Mouse (Mus musculus) spleen, adult 2 months (tissue): ENCODE measurements around the gene Bicc1.

Source experiments
- CTCF ChIP-seq: fragments of 200-500 bp; IDR thresholded peaks from 2 replicates; pipeline ENCODE4 v1.5.1; 2011; ENCODE audit warnings: mild to moderate bottlenecking, inconsistent platforms; ENCODE audit not compliant: insufficient read depth, insufficient read length, insufficient replicate concordance; ENCODE audit errors: extremely low read depth
- POLR2A ChIP-seq: fragments of 200-500 bp; IDR thresholded peaks from 2 replicates; pipeline ENCODE4 v1.6.1; 2011; ENCODE audit warnings: low read depth, low read length, inconsistent platforms

- TF ChIP-seq CTCF (no peak), POLR2A (no peak)
Observed at GRCm38 (mm10) chr10:70939751-70940150, 219.7 kb downstream of the Bicc1 start.
